Mouse (Mus musculus) retina, postnatal 7 days (tissue): ENCODE data around the gene Gsdma3.

Source experiments
- DNase-seq: peaks from one replicate; pipeline ENCODE4 v3.0.0-alpha.2; 2012; ENCODE audit warnings: low read depth, low spot score

Gsdma3 gene

DNA sequence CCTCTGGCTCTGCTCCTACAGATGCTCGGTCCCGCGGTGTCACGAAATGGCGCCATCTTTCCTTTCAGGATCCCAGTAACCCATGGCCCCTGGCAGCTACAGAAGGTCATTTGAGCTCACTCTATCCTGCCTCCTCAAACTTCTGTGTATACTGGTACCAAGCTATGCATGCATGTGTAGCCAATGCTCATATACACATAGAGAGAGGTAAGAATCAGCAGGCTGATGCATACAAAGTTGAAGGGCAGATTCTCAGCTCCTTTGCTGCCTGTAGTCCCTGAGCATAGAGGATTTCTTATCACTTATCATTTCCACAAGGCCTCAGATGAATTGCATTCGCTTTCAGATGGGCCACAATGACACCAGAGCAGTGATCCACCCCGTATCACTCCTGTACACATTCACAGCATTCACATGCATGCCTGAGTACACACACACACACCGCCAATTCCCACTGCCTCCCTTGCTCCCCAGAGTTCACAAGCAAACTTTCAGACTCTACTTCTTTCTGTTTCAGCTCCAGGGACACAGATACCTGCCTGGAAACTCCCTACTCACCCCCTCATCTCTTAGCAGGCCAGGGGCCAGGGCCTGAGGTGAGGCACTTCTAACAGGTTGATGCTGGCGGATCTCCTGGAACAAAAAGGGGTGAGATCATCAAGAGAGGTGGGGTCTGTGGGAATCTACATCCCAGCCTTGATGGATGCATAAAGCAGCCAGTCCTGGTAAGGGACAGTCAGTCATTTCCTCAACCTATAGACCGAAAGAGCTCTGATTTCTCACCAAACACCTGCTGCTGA lies at the start of gene Gsdma3, which contains the start of gene Gm12355:
Gene Gsdma3, plus strand, starts transcription at position 750 of the 800 bp plus-strand sequence.
Gene Gm12355, minus strand, starts transcription at position 51 of the 800 bp plus-strand sequence.
- DNase-seq = no peak

DNA sequence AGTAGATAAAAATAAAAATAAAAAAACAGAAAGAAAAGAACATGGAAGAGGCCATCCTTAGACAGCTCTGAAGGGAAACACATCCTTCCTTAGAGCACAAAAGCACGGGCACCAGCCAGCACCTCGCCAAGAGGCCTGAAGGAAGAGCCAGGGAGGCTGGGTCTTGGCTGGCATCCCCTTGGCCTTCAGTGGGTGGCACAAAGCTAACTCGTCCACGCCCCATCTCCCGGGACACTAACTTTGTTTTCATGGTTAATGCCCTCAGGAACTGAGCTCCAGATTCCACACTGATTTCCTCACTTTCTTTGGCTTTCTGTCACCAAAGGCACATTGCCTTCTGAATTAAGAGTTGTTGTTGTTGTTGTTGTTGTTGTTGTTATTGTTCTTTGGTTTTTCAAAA lies 48.4 kb upstream of the Gsdma3 start:
- DNase-seq = no peak

DNA sequence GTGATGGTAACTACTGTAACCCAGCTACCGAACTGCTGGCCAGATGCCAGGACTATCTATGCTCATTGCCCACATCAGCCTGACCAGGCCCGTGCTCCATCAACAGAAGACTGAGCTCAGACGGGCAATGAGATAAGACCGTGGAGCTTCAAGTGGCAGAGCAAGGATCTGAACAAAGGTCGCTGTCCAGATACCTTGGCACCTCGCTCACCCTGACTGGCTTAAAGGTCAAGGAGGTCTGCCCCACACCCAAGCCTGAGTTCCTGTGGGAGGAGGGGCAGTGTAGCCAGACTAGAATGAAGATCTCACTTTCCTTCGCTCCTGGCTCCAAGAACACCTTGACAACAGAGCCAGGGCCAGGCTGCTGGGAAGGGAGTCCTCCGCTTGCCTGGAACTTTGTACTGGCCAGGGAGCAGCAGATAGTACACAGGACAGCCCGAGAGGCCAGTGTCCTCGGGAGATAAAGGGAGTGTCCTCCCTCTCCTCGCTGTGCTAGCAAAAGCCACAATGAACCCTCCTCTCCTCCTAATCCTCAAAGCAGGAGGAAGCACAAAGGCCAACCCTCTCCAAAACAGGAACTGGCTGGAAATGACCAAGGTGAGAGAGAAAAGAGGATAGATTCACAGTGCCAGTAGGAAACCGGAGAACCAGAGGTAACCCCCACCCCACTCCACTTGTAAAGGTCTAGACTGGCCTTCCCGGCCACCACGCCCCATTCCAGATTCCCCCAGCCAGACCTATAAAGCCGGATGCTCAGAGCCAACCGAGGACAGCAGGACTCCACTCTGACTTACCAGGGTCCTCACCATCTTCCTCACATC lies 45.6 kb upstream of the Gsdma3 start:
- no peak for DNase-seq

DNA sequence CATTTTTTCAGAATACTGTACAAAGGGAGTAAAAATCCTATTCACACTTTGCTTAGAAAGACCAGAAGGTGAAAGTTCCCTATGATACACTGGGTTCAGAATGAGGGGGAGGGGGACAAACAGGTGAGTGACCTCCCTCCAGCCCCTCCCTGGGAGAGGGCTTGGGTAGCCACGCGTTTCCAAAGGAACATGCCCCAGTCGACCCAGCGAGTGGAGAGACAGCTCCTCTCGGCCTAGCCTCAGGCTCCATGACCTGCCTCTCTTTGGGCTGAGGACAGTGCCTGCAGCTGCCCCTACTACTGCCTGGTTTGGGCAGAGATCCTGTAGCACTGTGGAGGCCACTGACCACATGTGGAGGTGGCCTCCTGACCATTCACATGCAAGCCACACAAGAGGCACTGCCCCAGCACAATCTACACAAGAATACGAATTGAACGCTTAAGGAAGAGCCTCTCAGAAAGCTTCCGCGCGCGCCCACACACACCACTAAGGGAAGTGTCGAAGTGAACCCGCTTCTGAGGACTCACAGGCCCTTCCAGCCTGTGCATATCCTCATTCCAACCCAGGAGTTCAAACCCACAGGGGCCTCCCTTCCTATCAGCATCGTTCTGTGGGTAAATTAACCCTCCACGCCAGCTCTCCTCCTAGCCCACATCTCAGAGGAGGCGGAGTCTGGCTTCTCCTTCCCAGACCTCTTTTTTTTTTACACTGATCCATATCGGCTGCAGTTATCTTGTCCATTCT lies 44.7 kb upstream of the Gsdma3 start:
- no peak for DNase-seq

DNA sequence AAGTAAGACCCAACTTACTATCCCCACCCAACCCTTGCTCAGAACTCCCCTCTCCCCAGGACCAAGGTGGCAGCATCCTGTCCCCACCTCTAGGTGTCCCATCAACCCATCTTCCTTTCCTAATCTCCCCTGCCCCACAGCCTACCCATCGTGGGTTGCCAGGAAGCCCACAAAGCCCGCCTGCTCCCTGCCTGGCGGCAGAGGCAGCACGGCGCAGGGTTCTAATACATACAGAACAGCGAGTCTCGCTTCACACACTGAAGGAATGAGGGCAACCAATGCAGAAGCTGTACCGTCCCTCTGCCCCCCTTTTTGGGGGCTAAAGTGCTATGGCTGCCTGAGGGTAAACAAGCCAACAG lies 44.2 kb upstream of the Gsdma3 start:
- no peak for DNase-seq

DNA sequence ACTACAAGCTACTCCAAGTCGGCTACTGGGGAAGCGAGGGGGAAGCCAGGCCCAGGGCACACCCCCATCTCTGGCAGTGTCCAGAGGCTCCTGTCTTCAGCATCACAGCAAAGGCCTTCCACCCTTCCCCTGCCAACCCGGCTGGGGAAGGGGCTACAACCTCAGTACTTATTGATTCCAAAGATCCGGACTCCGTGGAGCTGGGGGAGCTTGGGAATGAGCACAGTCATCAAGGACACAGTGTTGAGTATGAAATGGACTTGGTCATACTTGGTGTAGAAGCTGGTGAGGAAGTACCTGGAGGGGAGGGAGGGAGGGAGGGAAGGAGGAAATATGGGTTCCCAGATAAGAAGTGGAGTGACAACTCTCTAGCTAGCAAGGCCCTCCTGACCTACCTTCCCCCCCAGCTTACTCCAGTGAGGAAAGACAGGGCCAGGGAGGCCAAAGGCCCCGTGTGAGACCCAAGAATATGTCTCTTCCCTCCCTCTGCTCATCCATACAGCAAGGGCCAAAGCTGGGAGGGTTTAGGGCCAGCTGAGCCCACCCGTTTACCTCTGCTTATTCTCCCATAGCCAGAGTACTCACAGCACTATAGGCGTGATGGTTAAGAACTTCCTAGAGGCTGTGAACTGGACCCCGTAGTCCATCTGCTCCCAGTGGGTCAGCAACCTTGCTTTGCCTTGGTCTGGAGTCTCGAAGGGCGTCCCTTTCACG lies 43.5 kb upstream of the Gsdma3 start:
- no peak for DNase-seq

DNA sequence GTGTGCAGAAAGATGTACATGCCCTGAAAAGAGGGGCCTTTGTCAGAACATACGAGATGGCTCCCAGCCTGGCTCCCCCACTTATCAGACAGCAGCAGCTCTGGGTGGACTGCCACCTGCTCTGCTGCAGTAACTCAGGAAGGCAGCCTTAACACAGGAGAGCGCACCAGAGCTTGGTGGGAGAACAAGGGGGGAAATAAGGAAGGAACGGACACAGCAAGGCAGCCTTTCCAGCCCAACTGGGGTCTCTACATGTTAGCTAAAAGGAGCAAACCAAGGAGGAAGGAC lies 43.0 kb upstream of the Gsdma3 start:
- no peak for DNase-seq

DNA sequence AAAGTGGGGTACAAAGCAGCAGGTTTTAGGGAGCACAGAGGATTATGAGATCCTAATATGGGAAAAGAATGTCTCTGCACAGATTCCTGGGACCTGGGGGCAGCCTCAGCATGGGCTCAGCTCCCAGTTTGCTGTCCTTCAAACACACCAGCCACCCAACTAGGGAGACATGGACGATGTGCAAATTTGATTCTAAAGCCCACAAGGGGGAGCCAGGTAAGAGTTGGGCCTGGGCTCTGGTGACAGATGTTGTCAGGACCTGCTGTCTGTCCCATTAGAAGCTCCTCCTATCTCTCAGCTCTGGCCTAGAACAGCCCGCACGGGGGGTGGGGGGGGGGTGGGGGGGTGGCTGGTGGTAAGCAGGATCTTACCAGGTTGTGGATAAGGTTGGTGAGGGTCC lies 42.6 kb upstream of the Gsdma3 start:
- no peak for DNase-seq

DNA sequence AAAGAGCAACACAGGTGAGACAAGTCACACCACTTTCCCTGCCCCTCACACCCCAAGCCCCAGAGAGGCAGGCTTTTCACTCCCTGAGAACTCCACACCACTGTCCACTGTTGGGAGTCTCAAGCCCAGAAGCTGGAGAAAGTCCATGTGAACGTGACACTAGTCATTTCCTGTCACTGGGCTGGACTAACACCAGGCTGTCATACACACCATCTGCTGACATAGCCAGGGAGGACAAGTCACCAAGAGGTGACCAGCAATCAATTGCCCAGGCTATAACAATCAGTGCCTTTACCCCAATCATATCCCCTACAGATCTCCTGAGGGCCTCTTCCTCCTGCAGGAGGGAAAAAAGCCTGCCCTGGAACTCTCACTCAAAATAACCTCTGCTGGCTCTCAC lies 42.0 kb upstream of the Gsdma3 start:
- DNase-seq = no peak

DNA sequence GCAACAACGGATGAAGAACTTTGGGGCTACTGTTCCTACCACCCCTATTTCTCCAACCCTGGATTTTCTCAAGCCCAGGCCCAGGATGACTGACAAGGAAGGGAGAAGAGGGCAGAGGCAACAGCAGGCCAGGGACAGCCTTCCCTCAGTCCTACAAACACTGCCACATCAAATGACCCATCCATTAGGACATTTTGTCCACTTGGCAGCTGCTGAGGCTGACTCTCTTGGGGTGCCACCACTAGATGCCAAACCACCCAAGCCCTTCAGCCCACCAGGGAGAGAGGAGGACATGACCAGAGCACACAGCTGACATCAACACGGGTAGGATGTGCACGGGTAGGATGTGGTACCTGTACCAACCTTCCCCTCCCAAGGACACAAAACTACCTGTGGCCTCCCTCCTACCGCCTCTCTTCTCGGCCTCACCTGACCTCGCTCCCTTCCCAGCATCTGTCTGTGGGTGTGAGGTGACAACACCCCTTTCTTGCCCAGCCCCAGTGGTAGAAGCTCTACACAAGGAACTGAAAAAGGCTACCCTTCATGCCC lies 41.5 kb upstream of the Gsdma3 start:
- DNase-seq = no peak

DNA sequence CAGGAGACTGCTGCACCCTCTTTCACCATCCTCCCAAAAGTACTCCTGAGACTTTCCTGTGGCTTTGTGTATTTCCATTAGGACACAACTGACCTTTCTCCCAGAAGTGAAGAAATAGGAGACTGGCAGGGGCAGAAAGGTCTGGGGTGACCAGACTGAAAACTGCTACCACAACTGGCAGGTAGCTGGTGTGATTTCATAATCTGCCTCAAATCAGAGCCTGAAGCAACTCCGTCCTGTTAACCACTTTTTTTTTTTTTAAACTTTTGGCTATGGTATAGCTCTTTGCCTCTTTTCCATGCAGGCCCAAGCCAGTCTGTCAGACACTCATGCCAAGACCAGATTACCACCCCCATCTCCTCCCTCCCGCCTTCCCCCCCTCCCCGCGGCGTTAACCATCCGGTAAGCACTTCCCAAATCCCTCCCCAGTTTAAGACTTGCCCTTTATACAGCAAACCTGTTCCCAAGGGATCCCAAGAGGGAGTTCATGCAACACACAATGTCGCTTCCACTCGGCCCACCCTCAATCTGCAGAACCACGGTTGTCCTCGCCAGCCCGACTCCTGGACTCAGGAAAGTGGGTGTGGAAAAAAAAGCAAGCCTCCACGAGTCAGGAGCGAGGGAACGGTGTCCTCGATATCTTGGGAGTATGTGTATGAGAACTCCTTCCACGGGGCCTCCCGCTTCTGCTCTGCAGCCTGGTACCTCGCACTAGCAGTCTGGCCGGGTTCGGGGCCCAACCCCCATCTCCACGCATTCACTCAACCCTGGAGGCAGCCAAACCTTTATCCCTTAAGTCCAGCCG lies 39.9 kb upstream of the Gsdma3 start:
- DNase-seq = no peak

DNA sequence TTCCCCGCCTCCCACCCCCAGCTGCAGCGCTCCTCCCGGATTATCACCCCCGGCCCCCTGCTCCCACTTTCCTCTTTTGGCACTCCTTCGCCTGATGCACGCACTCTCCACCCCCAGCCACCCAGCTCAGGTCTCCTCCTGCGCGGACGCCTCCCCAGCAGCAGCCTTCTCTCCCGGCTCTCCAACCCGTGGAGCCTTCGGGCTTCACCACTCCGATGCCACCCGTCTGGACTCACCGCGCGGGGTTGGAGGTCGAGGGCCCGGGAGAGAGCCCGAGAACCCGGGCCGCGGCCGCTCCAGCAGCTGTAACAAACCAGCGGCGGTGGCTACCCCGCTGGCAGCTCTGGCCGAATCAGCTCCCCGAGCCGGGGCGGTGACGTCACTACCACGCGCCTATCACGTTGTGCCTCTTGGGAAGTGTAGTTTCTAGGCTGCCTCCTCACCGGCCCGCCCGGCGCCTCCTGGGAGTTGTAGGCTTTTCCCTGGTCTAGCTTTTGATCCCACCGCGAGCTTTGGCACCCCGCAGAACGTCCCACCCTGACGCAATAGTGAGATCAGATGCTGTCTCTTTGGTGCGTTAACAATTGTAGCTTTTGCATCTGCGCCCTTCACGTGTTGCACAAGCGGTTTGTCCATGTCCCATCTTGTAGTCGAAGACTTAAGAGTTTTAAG lies 39.1 kb upstream of the Gsdma3 start, which contains the start of gene Ormdl3:
Gene Ormdl3, minus strand, starts transcription at position 477 of the 672 bp plus-strand sequence.
- DNase-seq = peak; percentile 92

DNA sequence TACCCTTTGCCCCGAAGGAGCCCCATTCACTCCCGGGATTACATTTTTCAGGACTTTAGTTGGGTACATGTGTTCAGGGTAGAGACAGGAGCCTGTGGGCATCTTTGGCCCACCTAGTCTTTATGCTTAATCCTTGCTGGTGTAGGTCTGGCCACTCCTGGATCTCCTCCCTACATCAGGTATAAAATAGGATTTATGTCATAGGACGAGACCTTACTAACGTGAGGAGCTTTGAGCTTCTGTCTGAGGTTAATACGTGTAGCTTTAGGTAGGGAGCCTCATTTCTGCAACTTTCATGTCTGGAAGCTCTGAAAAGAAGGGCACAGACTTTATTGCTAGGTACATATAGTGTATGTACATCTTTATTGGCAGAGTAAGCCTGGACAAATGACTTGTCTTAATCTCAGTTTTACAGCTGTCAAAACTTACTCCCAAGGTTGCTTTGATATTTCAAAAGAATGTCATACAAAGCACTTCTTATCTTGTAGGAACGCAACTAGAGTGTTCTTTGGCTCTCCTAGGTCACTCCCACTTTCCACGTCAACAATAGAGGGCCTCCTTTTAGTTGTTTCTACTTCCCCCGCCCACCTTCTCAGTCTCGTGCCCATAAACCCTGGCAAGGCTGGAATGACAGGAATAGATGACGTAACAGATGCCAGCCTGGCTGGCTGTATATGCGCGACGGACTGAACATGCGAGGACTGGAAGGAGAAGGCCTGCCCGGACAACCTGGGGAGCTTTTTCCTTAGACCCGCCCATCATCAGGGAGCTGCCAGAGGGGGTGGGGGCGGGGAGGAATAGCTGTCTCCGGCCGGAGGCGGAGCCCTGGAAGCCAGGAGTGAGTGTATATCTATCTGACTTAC lies 38.2 kb upstream of the Gsdma3 start:
- no peak for DNase-seq

DNA sequence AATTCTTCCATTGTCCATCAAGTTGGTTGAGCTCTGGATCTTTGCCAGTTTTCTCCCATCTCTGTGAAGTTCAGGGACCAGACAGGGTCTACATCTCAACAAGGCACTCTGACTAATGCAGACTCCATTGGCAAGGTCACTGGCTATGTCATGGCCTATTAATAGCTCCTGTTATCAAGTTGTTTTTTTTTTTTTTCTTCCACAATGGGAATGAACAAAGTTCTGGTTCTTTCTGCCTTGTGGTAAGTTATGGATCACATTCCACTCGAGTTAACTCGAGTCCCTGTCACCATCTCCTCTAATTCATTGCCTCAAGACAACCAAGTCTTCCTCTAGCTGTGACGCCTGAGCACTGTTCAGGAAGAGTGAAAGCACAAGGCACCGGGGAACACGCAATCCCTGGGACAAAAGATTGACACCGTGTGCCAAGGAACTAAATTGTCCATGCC lies 37.3 kb upstream of the Gsdma3 start:
- DNase-seq = no peak

DNA sequence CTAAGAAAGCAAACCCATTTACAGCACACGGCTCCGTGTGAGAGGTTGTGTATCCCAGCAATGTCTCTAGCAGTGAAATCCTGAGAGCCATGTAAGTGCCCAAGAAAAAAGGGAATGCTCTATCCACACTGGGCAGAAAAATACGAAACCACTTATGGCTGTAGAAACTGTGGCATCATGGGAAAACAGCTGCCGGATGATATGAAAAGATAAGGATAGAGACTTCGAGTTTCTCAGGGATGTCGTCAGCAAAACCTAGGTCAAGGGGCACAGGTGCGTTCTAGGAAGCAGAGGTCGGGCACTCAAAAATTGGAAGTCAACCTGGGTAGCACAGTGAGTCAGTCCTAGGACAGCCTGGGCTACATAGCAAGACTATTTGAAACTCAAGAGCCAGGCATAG lies 36.9 kb upstream of the Gsdma3 start:
- DNase-seq = no peak

DNA sequence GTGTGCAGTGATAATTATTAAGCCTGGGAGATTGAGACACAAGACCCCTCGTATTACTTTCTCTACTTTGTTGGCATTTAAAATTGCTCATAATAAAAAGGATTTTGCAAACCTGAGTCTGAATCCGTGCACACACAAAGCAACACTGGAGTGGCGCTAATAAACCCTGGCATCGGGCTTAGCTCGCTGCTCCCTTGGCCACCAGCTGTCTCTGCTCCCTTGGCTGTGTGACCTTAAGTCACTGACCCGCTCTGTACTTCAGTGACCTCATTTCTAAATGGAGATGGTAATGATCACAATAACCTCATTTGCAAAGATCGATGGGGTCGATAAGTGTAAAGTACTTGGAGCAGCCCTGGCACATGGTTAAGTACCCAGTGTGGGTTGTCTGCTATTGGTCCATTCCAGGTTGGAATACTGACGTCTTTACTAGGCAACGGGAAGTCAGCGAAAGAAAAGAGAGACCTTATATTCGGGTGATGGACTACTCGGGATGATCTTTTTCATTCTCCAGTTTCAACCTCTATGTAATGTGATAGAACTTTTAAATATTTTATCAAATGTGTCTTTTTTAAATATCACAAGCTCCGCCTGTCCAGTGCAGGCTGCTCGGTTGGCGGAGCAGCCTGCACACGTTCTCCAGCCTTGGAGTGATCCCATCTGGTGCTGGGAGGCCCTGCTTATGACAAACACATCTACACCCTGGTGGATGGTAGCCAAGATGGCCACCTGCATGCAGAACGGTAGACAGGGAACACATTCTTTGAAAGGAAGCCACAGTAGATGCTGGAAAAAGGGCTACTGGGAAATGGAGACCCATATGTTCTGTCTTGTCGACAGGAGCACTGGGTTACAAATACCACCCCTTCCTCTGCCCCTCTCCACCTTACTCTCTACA lies 35.4 kb upstream of the Gsdma3 start:
- DNase-seq = no peak

DNA sequence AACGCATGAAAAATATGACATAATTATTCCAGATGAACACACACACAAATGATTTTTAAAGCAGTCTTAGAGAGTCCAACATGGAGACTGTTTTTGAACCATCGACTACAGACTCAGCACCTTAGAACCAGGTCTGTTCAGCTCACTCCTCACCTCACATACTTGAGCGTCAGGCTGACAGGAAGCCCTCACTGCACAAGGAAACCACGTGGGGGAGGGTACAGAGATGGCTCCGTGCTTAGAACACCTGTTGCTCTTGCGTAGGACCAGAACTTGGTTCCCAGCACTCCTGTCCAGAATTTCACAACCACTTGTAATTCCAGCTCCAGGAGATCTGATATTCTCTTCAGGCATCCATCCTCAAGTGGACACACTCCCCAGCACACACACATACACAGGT lies 31.1 kb upstream of the Gsdma3 start:
- no peak for DNase-seq

DNA sequence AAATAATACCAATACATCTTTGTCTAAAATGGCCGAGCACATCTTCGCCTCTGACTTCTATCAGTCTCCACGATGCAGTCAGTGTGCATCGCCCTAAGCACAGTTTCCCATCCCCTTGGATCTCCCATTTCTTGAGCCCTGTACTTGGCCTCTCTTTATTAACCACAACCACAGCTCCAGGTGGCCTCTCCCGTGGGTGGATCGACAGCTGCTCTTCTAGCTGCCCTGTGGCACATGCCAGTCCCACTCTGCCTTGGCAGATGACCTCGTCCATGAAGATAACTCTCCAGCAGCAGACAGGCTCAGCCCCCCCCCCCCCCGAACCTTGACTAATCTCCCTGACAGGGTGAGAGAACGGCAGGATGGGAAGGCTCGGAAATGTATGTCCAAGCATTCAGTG lies 30.7 kb upstream of the Gsdma3 start:
- DNase-seq = no peak
